Mouse (Mus musculus): ENCODE results near the gene Tacc3. TPM values are rescaled to one million over a fixed set of nuclear protein-coding genes. Genes with fewer than 3 reads are reported as not detected.

The Tacc3 gene
- polyA plus RNA-seq, 1 experiment = 33.1 TPM

- TF ChIP-seq CTCF (IDR thresholded peaks at IDR 0.05; ENCODE audit: borderline replicate concordance, extremely low read depth, insufficient read depth, insufficient read length) (0 out of 2 replicates have a peak, but pooled peaks have one; percentile 14), POLR2A (IDR thresholded peaks at IDR 0.05; ENCODE audit: borderline replicate concordance, extremely low read depth, insufficient read depth, insufficient read length, poor library complexity, severe bottlenecking) (no peak)
- peak; percentile 67 for DNase-seq (ENCODE audit: low read depth)
These were observed 68.2 kb downstream of the Tacc3 start for GRCm38 (mm10) chr5:33726081-33726647.

- no peak for DNase-seq (ENCODE audit: low read depth)
These were observed 69.0 kb downstream of the Tacc3 start for GRCm38 (mm10) chr5:33726891-33727290.

More at GRCm38 (mm10) chr5:33726891-33727290, 69.0 kb downstream of the Tacc3 start:
- TF ChIP-seq CTCF (IDR thresholded peaks at IDR 0.05; ENCODE audit: borderline replicate concordance, extremely low read depth, insufficient read depth, insufficient read length) = no peak
- TF ChIP-seq POLR2A (IDR thresholded peaks at IDR 0.05; ENCODE audit: borderline replicate concordance, extremely low read depth, insufficient read depth, insufficient read length, poor library complexity, severe bottlenecking) = no peak

Other genes starting within 250 kb of the Tacc3 start
- gene Nkx1-1, start 224.2 kb upstream of the Tacc3 start, polyA plus RNA-seq (2012; rRNA removed) = 1.8 and 4.1 TPM in 2 replicates
- 17.9 and 19.9 TPM in 2 replicates for gene Fam53a, start 28.5 kb upstream of the Tacc3 start, polyA plus RNA-seq (2012; rRNA removed)
- gene Gm9903, start 28.2 kb upstream of the Tacc3 start, polyA plus RNA-seq (2012; rRNA removed) = 0.98 and 1.00 TPM in 2 replicates
- 66.6 and 72.1 TPM in 2 replicates for gene Slbp, start 5.6 kb upstream of the Tacc3 start, polyA plus RNA-seq (2012; rRNA removed)
- 27.8 and 40.9 TPM in 2 replicates for gene Tmem129, start 288 bp downstream of the Tacc3 start, polyA plus RNA-seq (2012; rRNA removed)
- 86.0 and 123 TPM in 2 replicates for gene Fgfr3, start 63.5 kb downstream of the Tacc3 start, polyA plus RNA-seq (2012; rRNA removed)
- gene Letm1, start 124.7 kb downstream of the Tacc3 start, polyA plus RNA-seq (2012; rRNA removed) = 43.2 and 54.3 TPM in 2 replicates
- 99.6 and 118 TPM in 2 replicates for gene Nsd2, start 162.6 kb downstream of the Tacc3 start, polyA plus RNA-seq (2012; rRNA removed)

Measured in brain, embryonic 14.5 days (tissue).